In genomic region chr7:38108260-38108632, GRCm38 (mm10) we compare ENCODE assay signal across 8 mouse cellular contexts. TPM values are rescaled to one million over a fixed set of nuclear protein-coding genes. Genes with fewer than 3 reads are reported as not detected.
DNase-seq lines count a peak whose midpoint lies in the region; ATAC-seq and TF ChIP-seq lines count a peak whose summit lies in the region.

No protein-coding gene starts in this region.

- no peak for ATAC-seq in erythroblast, adult 5-6 weeks (replicated peaks; ENCODE audit: low FRiP score, poor library complexity, severe bottlenecking)
- ATAC-seq in forebrain, postnatal 0 days = no peak
- no peak for ATAC-seq in limb, embryonic 12.5 days (ENCODE audit: insufficient number of reproducible peaks, insufficient read depth, low FRiP score, low TSS enrichment, low read depth)
- 0 out of 2 replicates have a peak, but pooled peaks have one; percentile 4 for ATAC-seq in monocyte, adult 5-6 weeks (replicated peaks; ENCODE audit: insufficient number of reproducible peaks, low FRiP score, low TSS enrichment, poor library complexity, severe bottlenecking)

- no peaks in the 10 kb centered on the region for H3K9me3 ChIP-seq in erythroblast, embryonic 14.5 days (ENCODE audit: control insufficient read depth, low read length)
- H3K9me3 ChIP-seq in E14TG2a.4 (ENCODE audit: low read length) = no peaks in the 10 kb centered on the region
- no peaks in the 10 kb centered on the region for H3K9me3 ChIP-seq in forebrain, postnatal 0 days (ENCODE audit: low read length)
- H3K9me3 ChIP-seq in limb, embryonic 12.5 days = no peaks in the 10 kb centered on the region

- H3K36me3 ChIP-seq in erythroblast, embryonic 14.5 days (ENCODE audit: control insufficient read depth) = peaks cover 35% of the 10 kb centered on the region
- peaks cover 29% of the 10 kb centered on the region for H3K36me3 ChIP-seq in E14TG2a.4 (ENCODE audit: insufficient read depth, low read length)
- H3K36me3 ChIP-seq in forebrain, postnatal 0 days (ENCODE audit: insufficient read depth) = no peaks in the 10 kb centered on the region
- H3K36me3 ChIP-seq in limb, embryonic 12.5 days = peaks cover 10% of the 10 kb centered on the region

- H3K27ac ChIP-seq in forebrain, postnatal 0 days (ENCODE audit: low read depth, low read length) = no peak overlapping the region
- H3K27ac ChIP-seq in limb, embryonic 12.5 days = no peak overlapping the region

- 37% methylated on average over 10 of the region's 10 CpGs for WGBS in forebrain, postnatal 0 days
- WGBS in limb, embryonic 12.5 days = 17% methylated on average over 10 of the region's 10 CpGs

- H3K9ac ChIP-seq in forebrain, postnatal 0 days = peak overlapping the region; percentile 60
- H3K9ac ChIP-seq in limb, embryonic 12.5 days (replicated peaks) = peak overlapping the region; percentile 88

- H3K4me2 ChIP-seq in forebrain, postnatal 0 days (ENCODE audit: low read depth) = peak overlapping the region; percentile 96
- H3K4me2 ChIP-seq in limb, embryonic 12.5 days = peak overlapping the region; percentile 89

- no peak for DNase-seq in forebrain, postnatal 0 days
- no peak for DNase-seq in retina, postnatal 1 day
- no peak for DNase-seq in urinary bladder, postnatal 10 days (ENCODE audit: low spot score)

- peaks cover 8% of the 10 kb centered on the region for H3K27me3 ChIP-seq in erythroblast, embryonic 14.5 days (ENCODE audit: control insufficient read depth)
- H3K27me3 ChIP-seq in E14TG2a.4 (ENCODE audit: insufficient read depth, low read length) = no peaks in the 10 kb centered on the region
- H3K27me3 ChIP-seq in forebrain, postnatal 0 days (ENCODE audit: insufficient read depth, low read length) = 0 out of 2 replicates have a peak, but pooled peaks cover 4% of the 10 kb centered on the region
- no peaks in the 10 kb centered on the region for H3K27me3 ChIP-seq in limb, embryonic 12.5 days

- peak overlapping the region; percentile 89 for H3K4me3 ChIP-seq in erythroblast, embryonic 14.5 days (replicated peaks)
- peak overlapping the region; percentile 97 for H3K4me3 ChIP-seq in E14TG2a.4 (replicated peaks; ENCODE audit: low read length)
- H3K4me3 ChIP-seq in forebrain, postnatal 0 days (ENCODE audit: low read depth, low read length) = peak overlapping the region; percentile 64
- H3K4me3 ChIP-seq in limb, embryonic 12.5 days (replicated peaks) = peak overlapping the region; percentile 90

- no peak for TF ChIP-seq CTCF in E14TG2a.4 (conservative IDR thresholded peaks at IDR 0.05; ENCODE audit: low read length)
- TF ChIP-seq CTCF in forebrain, postnatal 0 days (IDR thresholded peaks at IDR 0.05; ENCODE audit: low read depth) = no peak

- peaks cover 57% of the 10 kb centered on the region for H3K4me1 ChIP-seq in erythroblast, embryonic 14.5 days (ENCODE audit: control insufficient read depth)
- peaks cover 87% of the 10 kb centered on the region for H3K4me1 ChIP-seq in E14TG2a.4 (replicated peaks; ENCODE audit: low read depth, low read length)
- no peaks in the 10 kb centered on the region for H3K4me1 ChIP-seq in forebrain, postnatal 0 days (ENCODE audit: insufficient read depth)
- H3K4me1 ChIP-seq in limb, embryonic 12.5 days (replicated peaks) = peaks cover 46% of the 10 kb centered on the region

RNA-seq across cellular contexts. Expression of gene Ccne1, which starts 0.9 kb away (rescaled TPM):
- 10.1 and 12.0 TPM in 2 replicates for polyA plus RNA-seq in erythroblast, embryonic 14.5 days (2012)
- 18.8 and 62.1 TPM in 2 replicates for total RNA-seq in erythroblast, adult 5-6 weeks (2015; ENCODE audit: low replicate concordance)
- total RNA-seq in erythroblast, adult 5-6 weeks (2017; ENCODE audit: low replicate concordance) = 50.2 and 65.5 TPM in 2 replicates
- 7.5 and 9.9 TPM in 2 replicates for total RNA-seq in forebrain, postnatal 0 days (2014; rRNA removed)
- polyA plus RNA-seq in forebrain, postnatal 0 days (2015; fragmentation: Nextera tagmentation; extraction: Ambion mirVana) = 8.3 and 11.8 TPM in 2 replicates
- polyA plus RNA-seq in limb, embryonic 12.5 days (2016; fragmentation: Nextera tagmentation; extraction: Ambion mirVana) = 84.6 and 85.6 TPM in 2 replicates
- total RNA-seq in monocyte, adult 5-6 weeks (2017) = 1.2 to 6.3 TPM (median 1.7 TPM) in 3 replicates
